Mouse (Mus musculus) ES-Bruce4 (cell line): ENCODE measurements around the gene Slc1a3.

Experiments
- CTCF ChIP-seq: IDR thresholded peaks from one replicate; pipeline ENCODE4 v1.8.1; 2011; ENCODE audit warnings: low read depth, low read length
- EP300 ChIP-seq: IDR thresholded peaks from 2 replicates; pipeline ENCODE4 v1.6.1; 2011; ENCODE audit warnings: low read depth, low read length; ENCODE audit not compliant: insufficient read depth

DNA sequence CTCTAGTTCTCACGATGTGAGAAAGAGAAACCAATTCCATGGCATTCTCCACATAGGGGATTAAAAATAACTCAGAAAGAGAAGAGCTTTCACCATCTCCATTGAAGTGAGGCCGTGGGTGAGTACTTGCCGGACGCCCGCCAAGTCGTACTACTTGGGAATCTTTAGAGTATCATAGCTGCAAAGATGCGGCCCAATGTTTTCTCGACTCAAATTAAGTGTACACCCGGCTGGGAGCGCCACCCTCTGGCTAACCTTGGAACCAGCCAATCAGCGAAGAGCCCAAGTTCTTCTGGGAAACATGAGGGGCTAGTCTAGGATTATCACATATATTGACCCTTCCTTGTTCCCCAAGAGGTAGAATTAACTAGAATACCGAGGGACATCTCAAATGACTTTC, 115.3 kb downstream of the Slc1a3 start:
- TF ChIP-seq CTCF = peak; percentile 61
- no peak for TF ChIP-seq EP300
